Mouse (Mus musculus): Measurements from ENCODE around the gene Kazn. TPM values are rescaled to one million over a fixed set of nuclear protein-coding genes. Genes with fewer than 3 reads are reported as not detected.

Kazn gene
- total RNA-seq, 2 experiments from 2014 or later, result 3.4 to 4.3 TPM

- intact Hi-C loops (cut with DNase I), result no loop called here
- DNase-seq (ENCODE audit: low spot score), result no peak
Observed at GRCm38 (mm10) chr4:142171788-142172497, 67.3 kb downstream of the Kazn start.

GRCm38 (mm10) chr4:142170882-142171768 lies 68.1 kb downstream of the Kazn start:
- intact Hi-C loops (cut with DNase I), result no loop called here
- DNase-seq (ENCODE audit: low spot score), result no peak

- intact Hi-C loops (cut with DNase I), result no loop called here
- DNase-seq (ENCODE audit: low spot score), result no peak
Observed at GRCm38 (mm10) chr4:142169636-142170035, 69.6 kb downstream of the Kazn start.

- no peak for DNase-seq (ENCODE audit: low spot score)
- intact Hi-C loops (cut with DNase I), result no loop called here
Observed at GRCm38 (mm10) chr4:142168352-142168751, 70.8 kb downstream of the Kazn start.

- peak; percentile 79 for DNase-seq (ENCODE audit: low spot score)
- intact Hi-C loops (cut with DNase I), result loop anchor here (1.0 kb wide), 1 partner anchor 13 kb away; no protein-coding TSS in a partner anchor
Observed at GRCm38 (mm10) chr4:142165835-142166701, 73.1 kb downstream of the Kazn start.

GRCm38 (mm10) chr4:142165363-142165762 lies 73.8 kb downstream of the Kazn start:
- intact Hi-C loops (cut with DNase I), result no loop called here
- DNase-seq (ENCODE audit: low spot score), result no peak

- intact Hi-C loops (cut with DNase I), result no loop called here
- no peak for DNase-seq (ENCODE audit: low spot score)
Observed at GRCm38 (mm10) chr4:142164386-142164785, 74.8 kb downstream of the Kazn start.

- no peak for DNase-seq (ENCODE audit: low spot score)
- intact Hi-C loops (cut with DNase I), result no loop called here
Observed at GRCm38 (mm10) chr4:142163862-142164261, 75.3 kb downstream of the Kazn start.

GRCm38 (mm10) chr4:142162729-142163128 lies 76.5 kb downstream of the Kazn start:
- intact Hi-C loops (cut with DNase I), result no loop called here
- no peak for DNase-seq (ENCODE audit: low spot score)

GRCm38 (mm10) chr4:142162102-142162501 lies 77.1 kb downstream of the Kazn start:
- no peak for DNase-seq (ENCODE audit: low spot score)
- intact Hi-C loops (cut with DNase I), result no loop called here

GRCm38 (mm10) chr4:142160041-142160440 lies 79.2 kb downstream of the Kazn start:
- intact Hi-C loops (cut with DNase I), result no loop called here
- DNase-seq (ENCODE audit: low spot score), result peak; percentile 62

GRCm38 (mm10) chr4:142156506-142156905 lies 82.7 kb downstream of the Kazn start:
- peak; percentile 48 for DNase-seq (ENCODE audit: low spot score)
- intact Hi-C loops (cut with DNase I), result no loop called here

- intact Hi-C loops (cut with DNase I), result no loop called here
- DNase-seq (ENCODE audit: low spot score), result no peak
Observed at GRCm38 (mm10) chr4:142154246-142154645, 85.0 kb downstream of the Kazn start.

- DNase-seq (ENCODE audit: low spot score), result peak; percentile 71
- intact Hi-C loops (cut with DNase I), result loop anchor here (1.0 to 2.0 kb wide), 7 partner anchors 33 to 867 kb away; partner anchors contain the start of gene Kazn
Observed at GRCm38 (mm10) chr4:142153526-142153925, 85.7 kb downstream of the Kazn start.

GRCm38 (mm10) chr4:142152733-142153422 lies 86.3 kb downstream of the Kazn start:
- no peak for DNase-seq (ENCODE audit: low spot score)
- intact Hi-C loops (cut with DNase I), result loop anchor here (1.0 to 2.0 kb wide), 7 partner anchors 34 to 868 kb away; partner anchors contain the start of gene Kazn

- DNase-seq (ENCODE audit: low spot score), result no peak
- intact Hi-C loops (cut with DNase I), result no loop called here
Observed at GRCm38 (mm10) chr4:142150086-142150485, 89.1 kb downstream of the Kazn start.

- no peak for DNase-seq (ENCODE audit: low spot score)
- intact Hi-C loops (cut with DNase I), result no loop called here
Observed at GRCm38 (mm10) chr4:142149202-142149601, 90.0 kb downstream of the Kazn start.

GRCm38 (mm10) chr4:142147671-142148070 lies 91.5 kb downstream of the Kazn start:
- DNase-seq (ENCODE audit: low spot score), result no peak
- intact Hi-C loops (cut with DNase I), result no loop called here

- DNase-seq (ENCODE audit: low spot score), result no peak
- intact Hi-C loops (cut with DNase I), result loop anchor here (1.0 kb wide), 1 partner anchor 31 kb away; no protein-coding TSS in a partner anchor
Observed at GRCm38 (mm10) chr4:142144096-142144495, 95.1 kb downstream of the Kazn start.

All from heart, postnatal 25 days (tissue).